Mouse (Mus musculus) small intestine, adult 2 months (tissue): ENCODE measurements around the gene Fchsd2.

ENCODE experiments used
- CTCF ChIP-seq: fragments of 200-500 bp; IDR thresholded peaks from 2 replicates; pipeline ENCODE4 v1.5.1; 2012; ENCODE audit warnings: low read depth, mild to moderate bottlenecking, control low read depth, inconsistent platforms, low read length, moderate library complexity, mixed read lengths; ENCODE audit not compliant: insufficient replicate concordance, insufficient read length; ENCODE audit errors: extremely low read depth
- POLR2A ChIP-seq: fragments of 200-500 bp; IDR thresholded peaks from 2 replicates; pipeline ENCODE4 v1.6.1; 2012; ENCODE audit warnings: low read depth, mild to moderate bottlenecking, control low read depth, inconsistent platforms, low read length, moderate library complexity

DNA sequence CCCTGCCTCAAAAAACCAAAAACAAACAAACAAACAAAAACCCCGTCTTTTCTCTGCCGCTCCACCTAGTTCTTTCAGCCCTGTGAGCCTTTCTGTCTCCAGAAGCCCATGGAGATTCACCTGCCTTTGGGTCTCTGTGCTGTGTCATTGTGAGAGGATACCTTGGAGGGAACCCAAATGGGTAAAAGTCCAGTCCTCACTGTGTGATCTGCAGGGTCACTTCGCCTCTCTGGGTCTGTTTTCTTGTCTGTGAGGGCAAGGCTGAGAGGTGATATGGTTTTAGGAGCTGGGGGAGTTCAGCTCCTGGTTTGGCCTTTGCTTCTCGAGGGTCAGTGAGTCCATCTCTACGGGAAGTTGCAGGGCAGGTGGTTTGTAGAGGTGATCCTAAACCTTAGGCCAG, 233.3 kb downstream of the Fchsd2 start:
- TF ChIP-seq CTCF (no peak), POLR2A (no peak)
